ENCODE assay signal across 38 mouse cellular contexts in genomic region chr2:181465423-181465822, GRCm38 (mm10). TPM values are rescaled to one million over a fixed set of nuclear protein-coding genes. Genes with fewer than 3 reads are reported as not detected.
"Had no signal": no experiment of that assay in that cellular context is flagged by ENCODE, and none has a peak within 500 bp of the region (broad histone marks: within the 10 kb centered on the region; RNA-seq: fewer than 3 reads in every experiment).

No protein-coding gene starts in this region.

- H3K4me3 ChIP-seq: gastrocnemius, adult 2 months; heart, embryonic 10.5 days; heart, embryonic 12.5 days; hindbrain, embryonic 10.5 days; hindbrain, embryonic 12.5 days; intestine, embryonic 15.5 days; kidney, embryonic 15.5 days; limb, embryonic 13.5 days; limb, embryonic 15.5 days; liver, embryonic 12.5 days had no signal

- DNase-seq: gastrocnemius, adult 2 months; gastrocnemius, postnatal 10 days; gastrocnemius, postnatal 25 days; heart, postnatal 10 days; heart, postnatal 4 days; kidney, adult 18-20 months; kidney, adult 9 months; kidney, postnatal 14 days; kidney, postnatal 36 days; layer of hippocampus, adult 9-11 months; layer of hippocampus, postnatal 36 days; left cerebral cortex, postnatal 4 days had no signal

- H3K27ac ChIP-seq: gastrocnemius, adult 2 months; heart, embryonic 10.5 days; hindbrain, embryonic 10.5 days; hindbrain, embryonic 12.5 days; hindbrain, embryonic 14.5 days; intestine, embryonic 15.5 days; kidney, embryonic 15.5 days; kidney, postnatal 0 days; limb, embryonic 13.5 days; limb, embryonic 15.5 days; liver, embryonic 12.5 days; liver, embryonic 14.5 days had no signal

RNA-seq across cellular contexts. Expression of gene Abhd16b, which starts 27.6 kb away (rescaled TPM):
- total RNA-seq: gastrocnemius, adult 2 months; gastrocnemius, postnatal 10 days; gastrocnemius, postnatal 25 days; gastrocnemius, postnatal 4 days; granulocyte monocyte progenitor cell, adult 5-6 weeks; heart, adult 8-10 months; heart, postnatal 10 days; heart, postnatal 25 days; heart, postnatal 4 days; layer of hippocampus, adult 18-20 months; layer of hippocampus, adult 8-10 months; layer of hippocampus, postnatal 14 days; layer of hippocampus, postnatal 36 days; left cerebral cortex, adult 18-20 months; left cerebral cortex, adult 8-10 months; left cerebral cortex, postnatal 10 days; left cerebral cortex, postnatal 25 days; left cerebral cortex, postnatal 4 days; liver, adult 2 months had no signal
- polyA plus RNA-seq: heart, embryonic 12.5 days; hindbrain, embryonic 14.5 days; inflammation-experienced regulatory T-cells, adult 6 months; kidney, embryonic 15.5 days; liver, adult 2 months; liver, embryonic 12.5 days; liver, embryonic 16.5 days had no signal
